ENCODE assay signal across 8 mouse cellular contexts in genomic region chr5:139382760-139383159, GRCm38 (mm10). TPM values are rescaled to one million over a fixed set of nuclear protein-coding genes. Genes with fewer than 3 reads are reported as not detected.
DNase-seq lines count a peak whose midpoint lies in the region; ATAC-seq lines count a peak whose summit lies in the region.

No protein-coding gene starts in this region.

- H3K27me3 ChIP-seq in embryonic facial prominence, embryonic 14.5 days (replicated peaks; ENCODE audit: control insufficient read depth, insufficient read depth, low read length) = no peaks in the 10 kb centered on the region
- H3K27me3 ChIP-seq in hindbrain, embryonic 12.5 days = 0 out of 2 replicates have a peak, but pooled peaks cover 9% of the 10 kb centered on the region
- no peaks in the 10 kb centered on the region for H3K27me3 ChIP-seq in limb, embryonic 13.5 days
- H3K27me3 ChIP-seq in midbrain, embryonic 12.5 days = 0 out of 2 replicates have a peak, but pooled peaks cover 4% of the 10 kb centered on the region
- no peaks in the 10 kb centered on the region for H3K27me3 ChIP-seq in stomach, embryonic 15.5 days (replicated peaks)

- ATAC-seq in embryonic facial prominence, embryonic 14.5 days (ENCODE audit: low read depth) = no peak
- no peak for ATAC-seq in hindbrain, embryonic 12.5 days (ENCODE audit: low FRiP score)
- no peak for ATAC-seq in limb, embryonic 13.5 days (ENCODE audit: low FRiP score, low read depth)
- no peak for ATAC-seq in midbrain, embryonic 12.5 days (ENCODE audit: low FRiP score, low read depth)
- peak; percentile 36; the same call in 1 of the 2 replicates for ATAC-seq in stomach, embryonic 15.5 days (ENCODE audit: insufficient read depth, low FRiP score, low read depth)

- H3K4me1 ChIP-seq in embryonic facial prominence, embryonic 14.5 days (ENCODE audit: control insufficient read depth, insufficient read depth, low read length) = peaks cover 27% of the 10 kb centered on the region
- peaks cover 48% of the 10 kb centered on the region for H3K4me1 ChIP-seq in hindbrain, embryonic 12.5 days
- peaks cover 45% of the 10 kb centered on the region for H3K4me1 ChIP-seq in limb, embryonic 13.5 days
- H3K4me1 ChIP-seq in midbrain, embryonic 12.5 days = peaks cover 24% of the 10 kb centered on the region
- H3K4me1 ChIP-seq in stomach, embryonic 15.5 days = peaks cover 41% of the 10 kb centered on the region

- no peak overlapping the region for H3K9ac ChIP-seq in embryonic facial prominence, embryonic 14.5 days (ENCODE audit: low read depth, low read length)
- no peak overlapping the region for H3K9ac ChIP-seq in hindbrain, embryonic 12.5 days
- H3K9ac ChIP-seq in limb, embryonic 13.5 days = peak overlapping the region; percentile 6; the same call in 1 of the 2 replicates
- 0 out of 2 replicates have a peak overlapping the region, but pooled peaks have one; percentile 28 for H3K9ac ChIP-seq in midbrain, embryonic 12.5 days (replicated peaks)
- H3K9ac ChIP-seq in stomach, embryonic 15.5 days = no peak overlapping the region

- no peaks in the 10 kb centered on the region for H3K36me3 ChIP-seq in embryonic facial prominence, embryonic 14.5 days (ENCODE audit: control insufficient read depth, insufficient read depth, low read length)
- H3K36me3 ChIP-seq in hindbrain, embryonic 12.5 days = no peaks in the 10 kb centered on the region
- H3K36me3 ChIP-seq in limb, embryonic 13.5 days = no peaks in the 10 kb centered on the region
- no peaks in the 10 kb centered on the region for H3K36me3 ChIP-seq in midbrain, embryonic 12.5 days
- no peaks in the 10 kb centered on the region for H3K36me3 ChIP-seq in stomach, embryonic 15.5 days

- no peak overlapping the region for H3K27ac ChIP-seq in embryonic facial prominence, embryonic 14.5 days (replicated peaks; ENCODE audit: low read depth, low read length)
- peak overlapping the region; percentile 55 for H3K27ac ChIP-seq in hindbrain, embryonic 12.5 days
- peak overlapping the region; percentile 40; the same call in 1 of the 2 replicates for H3K27ac ChIP-seq in limb, embryonic 13.5 days
- peak overlapping the region; percentile 58 for H3K27ac ChIP-seq in midbrain, embryonic 12.5 days (replicated peaks)
- peak overlapping the region; percentile 64 for H3K27ac ChIP-seq in stomach, embryonic 15.5 days

- WGBS in embryonic facial prominence, embryonic 14.5 days = 76% methylated on average over 8 of the region's 8 CpGs
- WGBS in hindbrain, embryonic 12.5 days = 82% methylated on average over 8 of the region's 8 CpGs
- 71% methylated on average over 8 of the region's 8 CpGs for WGBS in limb, embryonic 13.5 days
- 71% methylated on average over 8 of the region's 8 CpGs for WGBS in midbrain, embryonic 12.5 days
- WGBS in stomach, embryonic 15.5 days = 65% methylated on average over 8 of the region's 8 CpGs

- no peak overlapping the region for H3K4me3 ChIP-seq in embryonic facial prominence, embryonic 14.5 days (ENCODE audit: low read depth, low read length)
- H3K4me3 ChIP-seq in hindbrain, embryonic 12.5 days = no peak overlapping the region
- no peak overlapping the region for H3K4me3 ChIP-seq in limb, embryonic 13.5 days
- H3K4me3 ChIP-seq in midbrain, embryonic 12.5 days = no peak overlapping the region
- no peak overlapping the region for H3K4me3 ChIP-seq in stomach, embryonic 15.5 days (replicated peaks)

- H3K9me3 ChIP-seq in embryonic facial prominence, embryonic 14.5 days (ENCODE audit: control insufficient read depth, low read length) = no peaks in the 10 kb centered on the region
- H3K9me3 ChIP-seq in hindbrain, embryonic 12.5 days (replicated peaks) = no peaks in the 10 kb centered on the region
- no peaks in the 10 kb centered on the region for H3K9me3 ChIP-seq in limb, embryonic 13.5 days
- no peaks in the 10 kb centered on the region for H3K9me3 ChIP-seq in midbrain, embryonic 12.5 days
- H3K9me3 ChIP-seq in stomach, embryonic 15.5 days = no peaks in the 10 kb centered on the region

- peak overlapping the region; percentile 24; the same call in 1 of the 2 replicates for H3K4me2 ChIP-seq in embryonic facial prominence, embryonic 14.5 days (ENCODE audit: low read depth, low read length)
- no peak overlapping the region for H3K4me2 ChIP-seq in hindbrain, embryonic 12.5 days (replicated peaks)
- 0 out of 2 replicates have a peak overlapping the region, but pooled peaks have one; percentile 14 for H3K4me2 ChIP-seq in limb, embryonic 13.5 days (replicated peaks)
- H3K4me2 ChIP-seq in midbrain, embryonic 12.5 days (replicated peaks) = no peak overlapping the region
- 0 out of 2 replicates have a peak overlapping the region, but pooled peaks have one; percentile 5 for H3K4me2 ChIP-seq in stomach, embryonic 15.5 days

- peak; percentile 35 for DNase-seq in retina, postnatal 1 day
- DNase-seq in retina, embryonic 14.5 days (ENCODE audit: low spot score) = no peak
- DNase-seq in embryonic facial prominence, embryonic 14.5 days (ENCODE audit: low spot score) = no peak
- DNase-seq in testis, postnatal 14 days (ENCODE audit: low spot score) = no peak

RNA-seq across cellular contexts. Expression of gene Gpr146, which starts 5.3 kb away (rescaled TPM):
- polyA plus RNA-seq in embryonic facial prominence, embryonic 14.5 days (2014; fragmentation: Nextera tagmentation; extraction: Ambion mirVana) = 2.0 and 2.8 TPM in 2 replicates
- polyA plus RNA-seq in hindbrain, embryonic 12.5 days (2016; fragmentation: Nextera tagmentation; extraction: Ambion mirVana) = 1.8 and 2.4 TPM in 2 replicates
- polyA plus RNA-seq in limb, embryonic 13.5 days (2015; fragmentation: Nextera tagmentation; extraction: Ambion mirVana) = 1.4 and 1.9 TPM in 2 replicates
- polyA plus RNA-seq in midbrain, embryonic 12.5 days (2016; fragmentation: Nextera tagmentation; extraction: Ambion mirVana) = 1.8 and 2.6 TPM in 2 replicates
- polyA plus RNA-seq in stomach, embryonic 15.5 days (2015; fragmentation: Nextera tagmentation; extraction: Ambion mirVana) = 2.7 and 3.3 TPM in 2 replicates

RNA-seq across cellular contexts. Expression of gene C130050O18Rik, which starts 22.3 kb away (rescaled TPM):
- 5.2 and 5.5 TPM in 2 replicates for polyA plus RNA-seq in embryonic facial prominence, embryonic 14.5 days (2014; fragmentation: Nextera tagmentation; extraction: Ambion mirVana)
- 0.45 and 0.90 TPM in 2 replicates for polyA plus RNA-seq in hindbrain, embryonic 12.5 days (2016; fragmentation: Nextera tagmentation; extraction: Ambion mirVana)
- 3.5 and 3.9 TPM in 2 replicates for polyA plus RNA-seq in limb, embryonic 13.5 days (2015; fragmentation: Nextera tagmentation; extraction: Ambion mirVana)
- polyA plus RNA-seq in midbrain, embryonic 12.5 days (2016; fragmentation: Nextera tagmentation; extraction: Ambion mirVana) = 0.22 and 0.36 TPM in 2 replicates
- 0.72 and 1.1 TPM in 2 replicates for polyA plus RNA-seq in stomach, embryonic 15.5 days (2015; fragmentation: Nextera tagmentation; extraction: Ambion mirVana)

RNA-seq across cellular contexts. Expression of gene Cyp2w1, which starts 30.3 kb away (rescaled TPM):
- polyA plus RNA-seq in embryonic facial prominence, embryonic 14.5 days (2014; fragmentation: Nextera tagmentation; extraction: Ambion mirVana) = 11.5 and 11.8 TPM in 2 replicates
- 0.41 and 0.46 TPM in 2 replicates for polyA plus RNA-seq in hindbrain, embryonic 12.5 days (2016; fragmentation: Nextera tagmentation; extraction: Ambion mirVana)
- 2.8 and 4.5 TPM in 2 replicates for polyA plus RNA-seq in limb, embryonic 13.5 days (2015; fragmentation: Nextera tagmentation; extraction: Ambion mirVana)
- 0.20 and 0.64 TPM in 2 replicates for polyA plus RNA-seq in midbrain, embryonic 12.5 days (2016; fragmentation: Nextera tagmentation; extraction: Ambion mirVana)
- polyA plus RNA-seq in stomach, embryonic 15.5 days (2015; fragmentation: Nextera tagmentation; extraction: Ambion mirVana) = 8.5 and 11.6 TPM in 2 replicates

RNA-seq across cellular contexts. Expression of gene Cox19, which starts 31.5 kb away (rescaled TPM):
- 106 and 107 TPM in 2 replicates for polyA plus RNA-seq in embryonic facial prominence, embryonic 14.5 days (2014; fragmentation: Nextera tagmentation; extraction: Ambion mirVana)
- polyA plus RNA-seq in hindbrain, embryonic 12.5 days (2016; fragmentation: Nextera tagmentation; extraction: Ambion mirVana) = 107 and 117 TPM in 2 replicates
- 98.3 and 109 TPM in 2 replicates for polyA plus RNA-seq in limb, embryonic 13.5 days (2015; fragmentation: Nextera tagmentation; extraction: Ambion mirVana)
- 121 and 125 TPM in 2 replicates for polyA plus RNA-seq in midbrain, embryonic 12.5 days (2016; fragmentation: Nextera tagmentation; extraction: Ambion mirVana)
- 109 and 115 TPM in 2 replicates for polyA plus RNA-seq in stomach, embryonic 15.5 days (2015; fragmentation: Nextera tagmentation; extraction: Ambion mirVana)

RNA-seq across cellular contexts. Expression of gene Gper1, which starts 40.2 kb away (rescaled TPM):
- polyA plus RNA-seq in embryonic facial prominence, embryonic 14.5 days (2014; fragmentation: Nextera tagmentation; extraction: Ambion mirVana) = 5.1 and 6.7 TPM in 2 replicates
- polyA plus RNA-seq in hindbrain, embryonic 12.5 days (2016; fragmentation: Nextera tagmentation; extraction: Ambion mirVana) = 5.0 TPM in 2 replicates
- polyA plus RNA-seq in limb, embryonic 13.5 days (2015; fragmentation: Nextera tagmentation; extraction: Ambion mirVana) = 3.5 and 4.6 TPM in 2 replicates
- 2.3 and 3.7 TPM in 2 replicates for polyA plus RNA-seq in midbrain, embryonic 12.5 days (2016; fragmentation: Nextera tagmentation; extraction: Ambion mirVana)
- polyA plus RNA-seq in stomach, embryonic 15.5 days (2015; fragmentation: Nextera tagmentation; extraction: Ambion mirVana) = 2.0 and 2.7 TPM in 2 replicates

Comparison
In these comparisons a context has a peak if more than half of its experiments do, and no peak if none do; other contexts are left out.
1. H3K4me2 ChIP-seq: peak in embryonic facial prominence, embryonic 14.5 days (single experiment), limb, embryonic 13.5 days (single experiment) and stomach, embryonic 15.5 days (single experiment); none in hindbrain, embryonic 12.5 days (single experiment) and midbrain, embryonic 12.5 days (single experiment).
2. H3K9ac ChIP-seq: peak in limb, embryonic 13.5 days (single experiment) and midbrain, embryonic 12.5 days (single experiment); none in embryonic facial prominence, embryonic 14.5 days (single experiment), hindbrain, embryonic 12.5 days (single experiment) and stomach, embryonic 15.5 days (single experiment).